Mouse (Mus musculus): ENCODE results near the gene Ngf.

The Ngf gene

DNA sequence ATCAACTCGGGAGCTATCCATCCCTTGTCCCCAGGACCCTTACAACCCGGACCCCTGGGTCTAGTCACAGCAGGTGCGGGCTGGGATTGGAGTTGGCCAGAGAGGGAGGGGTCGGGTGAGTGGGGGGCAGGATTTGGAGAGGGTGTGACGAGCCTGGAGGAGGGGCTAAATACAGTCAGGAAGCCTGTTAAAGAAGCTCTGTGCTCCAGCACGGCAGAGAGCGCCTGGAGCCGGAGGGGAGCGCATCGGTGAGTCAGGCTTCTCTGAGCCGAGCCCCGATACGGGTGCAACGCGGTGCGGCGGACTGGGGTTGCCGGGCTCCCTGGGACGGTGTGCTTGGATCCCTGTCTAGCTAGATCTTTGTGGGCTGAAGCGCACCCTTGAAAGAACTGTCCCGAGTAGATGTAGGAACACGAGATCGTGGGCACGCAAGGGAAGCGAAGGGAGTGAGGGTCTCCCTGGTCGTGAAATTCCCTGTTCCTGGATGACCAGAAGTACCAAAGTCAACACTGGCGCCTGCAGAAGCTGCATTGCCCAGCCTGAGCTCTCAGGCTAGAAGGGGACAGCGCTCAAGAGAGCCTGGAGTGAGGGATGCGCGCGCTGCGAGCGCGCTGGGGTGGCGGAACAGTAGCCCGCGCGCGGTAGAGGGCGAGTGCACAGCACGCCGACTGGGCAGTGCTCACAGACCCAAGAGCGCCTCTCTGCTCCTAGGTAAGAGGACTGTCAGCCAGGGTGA, at the start of gene Ngf:
Gene Ngf, plus strand, starts transcription at position 207 of the 736 bp plus-strand sequence.
- in situ Hi-C loops (cut with MboI, MseI), result no loop called here

- in situ Hi-C loops (cut with MboI, MseI), result no loop called here
Measured at GRCm38 (mm10) chr3:102445567-102445966, 24.2 kb upstream of the Ngf start.

DNA sequence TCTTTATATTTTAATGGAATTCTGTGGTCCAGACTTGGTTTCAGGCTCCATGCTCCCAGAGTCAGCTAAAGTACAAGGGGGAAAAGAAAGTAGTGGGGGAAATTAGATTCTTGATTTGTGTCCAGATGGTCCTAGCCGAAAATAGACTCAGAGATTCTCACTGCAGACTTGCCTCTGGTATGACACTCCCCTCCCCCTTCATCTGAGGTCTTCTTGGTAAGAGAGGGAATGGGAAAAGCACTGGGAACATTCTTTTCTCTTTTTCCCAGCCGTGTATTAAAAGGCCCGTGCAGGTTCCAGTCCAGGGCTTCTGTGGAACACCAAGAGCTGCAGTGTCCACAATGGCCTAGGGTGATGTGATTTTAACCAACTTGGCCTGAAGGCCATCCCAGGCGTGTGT, 23.0 kb upstream of the Ngf start:
- in situ Hi-C loops (cut with MboI, MseI), result no loop called here

DNA sequence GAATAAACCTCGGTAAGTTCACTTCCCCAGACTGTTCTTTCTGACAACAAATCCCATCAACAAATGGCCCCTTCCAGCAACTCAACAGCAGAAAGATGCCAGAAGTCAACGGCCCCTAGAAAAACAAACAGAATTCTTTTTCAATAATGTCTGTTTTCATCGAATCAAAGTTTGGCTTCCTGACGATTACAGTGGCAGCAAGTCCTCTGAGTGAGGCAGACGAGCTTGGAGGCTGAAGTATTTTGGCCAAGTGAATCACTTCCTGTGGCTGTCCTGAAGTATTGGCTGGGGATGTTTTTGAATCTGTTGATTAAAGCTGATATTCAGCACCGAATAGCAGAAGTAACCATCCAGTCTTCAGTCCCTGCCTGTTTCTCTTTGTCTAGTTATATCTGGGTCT, 15.2 kb upstream of the Ngf start:
- in situ Hi-C loops (cut with MboI, MseI), result no loop called here

- in situ Hi-C loops (cut with MboI, MseI), result no loop called here
Measured at GRCm38 (mm10) chr3:102460528-102460927, 9.2 kb upstream of the Ngf start.

DNA sequence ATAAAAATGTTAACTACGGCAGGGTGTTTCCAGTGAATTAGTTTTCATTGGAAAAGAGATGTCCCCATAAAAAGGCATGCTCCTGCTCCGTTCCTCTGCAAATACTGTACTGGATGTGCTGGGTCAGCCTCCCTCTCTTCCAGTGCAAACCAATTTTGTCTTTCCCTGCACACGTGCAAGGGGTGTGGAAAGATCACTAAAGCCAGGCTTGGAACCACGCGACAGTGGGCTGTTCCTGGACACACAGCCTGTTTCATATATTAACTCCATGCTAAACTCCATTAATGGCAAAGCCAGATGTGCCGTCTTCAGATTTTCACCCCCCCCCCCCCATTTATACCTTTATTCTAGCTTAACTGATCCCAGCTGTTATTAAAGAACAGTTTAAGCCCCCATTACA, 8.7 kb upstream of the Ngf start:
- in situ Hi-C loops (cut with MboI, MseI), result no loop called here

GRCm38 (mm10) chr3:102462703-102463336, 6.9 kb upstream of the Ngf start:
- in situ Hi-C loops (cut with MboI, MseI), result no loop called here

DNA sequence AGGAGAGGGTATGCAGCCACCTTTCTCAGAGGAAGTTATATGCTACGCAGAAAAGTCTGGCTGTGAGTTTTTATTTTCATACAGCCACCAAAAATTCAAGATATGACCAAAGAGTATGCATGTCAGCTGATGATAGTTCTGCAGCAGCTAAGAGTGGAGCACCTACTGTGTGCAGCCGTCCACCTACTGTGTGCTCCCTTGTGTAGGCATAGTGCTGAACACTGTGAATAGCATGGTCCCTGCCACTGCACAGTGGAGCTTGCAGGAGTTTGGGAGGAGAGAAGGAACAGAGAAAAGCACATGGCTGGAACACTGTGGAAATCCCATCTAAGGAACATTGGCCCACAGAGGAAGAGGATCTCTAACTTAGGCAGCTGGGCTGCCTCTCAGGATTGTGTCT, 6.4 kb upstream of the Ngf start:
- in situ Hi-C loops (cut with MboI, MseI), result no loop called here

DNA sequence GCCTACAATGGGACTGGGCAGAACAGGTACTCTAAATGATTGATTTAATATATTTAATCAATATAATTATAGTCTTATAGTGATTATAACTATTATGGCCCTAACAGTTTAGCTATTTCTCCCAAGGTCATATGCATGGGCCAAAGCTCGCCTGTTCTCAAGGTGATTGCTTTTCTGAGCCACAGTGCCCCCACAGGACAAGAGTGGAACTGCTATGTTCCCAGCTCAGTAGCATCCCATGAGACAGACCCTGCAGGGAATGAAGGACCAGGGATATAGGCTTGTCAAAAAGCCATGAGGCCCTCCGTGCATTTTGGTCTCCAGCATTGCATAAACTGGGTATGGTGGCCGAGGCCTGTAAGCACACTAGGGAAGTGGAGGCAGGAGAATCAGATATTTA, 3.1 kb upstream of the Ngf start:
- in situ Hi-C loops (cut with MboI, MseI), result no loop called here

GRCm38 (mm10) chr3:102467121-102467520, 2.6 kb upstream of the Ngf start:
- in situ Hi-C loops (cut with MboI, MseI), result no loop called here

DNA sequence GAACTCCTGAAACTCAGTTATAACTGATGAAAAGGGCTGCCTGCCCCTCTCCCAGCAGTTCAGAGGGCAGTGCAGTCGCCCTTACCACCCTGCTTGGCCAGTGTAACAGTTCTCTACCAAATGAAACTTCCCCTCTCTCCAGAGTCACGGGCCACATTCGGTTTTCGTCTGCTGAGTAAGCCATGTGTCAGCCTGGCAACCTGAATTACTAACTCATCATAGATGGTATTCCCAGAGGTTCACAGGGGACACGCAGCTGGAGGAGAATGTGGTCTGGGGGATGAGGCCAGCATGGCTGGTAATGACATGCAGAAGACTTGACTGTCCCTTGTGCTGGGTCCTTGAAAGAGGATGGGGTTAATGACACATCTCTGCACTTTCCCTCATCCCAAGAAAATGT, 1.5 kb downstream of the Ngf start:
- in situ Hi-C loops (cut with MboI, MseI), result no loop called here

DNA sequence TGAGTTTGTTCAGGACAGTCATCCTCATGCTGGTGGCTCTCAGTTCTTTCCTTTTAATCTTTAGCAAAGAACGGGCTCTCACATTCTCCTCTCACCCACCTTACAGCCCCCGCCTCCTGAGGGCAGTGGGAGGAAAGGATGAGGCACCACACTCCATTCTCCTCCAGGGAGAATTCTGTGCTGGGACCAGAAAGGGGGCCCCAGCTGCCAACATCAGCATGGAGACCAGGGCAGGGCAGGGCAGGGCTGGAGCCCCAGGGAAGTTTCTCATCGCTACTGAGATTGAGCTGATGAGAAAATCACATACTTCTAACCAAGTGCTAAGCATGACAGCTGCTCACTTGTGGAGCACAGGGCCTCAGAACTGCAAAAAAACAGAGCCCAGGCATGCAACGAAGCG, 2.1 kb downstream of the Ngf start:
- in situ Hi-C loops (cut with MboI, MseI), result no loop called here

DNA sequence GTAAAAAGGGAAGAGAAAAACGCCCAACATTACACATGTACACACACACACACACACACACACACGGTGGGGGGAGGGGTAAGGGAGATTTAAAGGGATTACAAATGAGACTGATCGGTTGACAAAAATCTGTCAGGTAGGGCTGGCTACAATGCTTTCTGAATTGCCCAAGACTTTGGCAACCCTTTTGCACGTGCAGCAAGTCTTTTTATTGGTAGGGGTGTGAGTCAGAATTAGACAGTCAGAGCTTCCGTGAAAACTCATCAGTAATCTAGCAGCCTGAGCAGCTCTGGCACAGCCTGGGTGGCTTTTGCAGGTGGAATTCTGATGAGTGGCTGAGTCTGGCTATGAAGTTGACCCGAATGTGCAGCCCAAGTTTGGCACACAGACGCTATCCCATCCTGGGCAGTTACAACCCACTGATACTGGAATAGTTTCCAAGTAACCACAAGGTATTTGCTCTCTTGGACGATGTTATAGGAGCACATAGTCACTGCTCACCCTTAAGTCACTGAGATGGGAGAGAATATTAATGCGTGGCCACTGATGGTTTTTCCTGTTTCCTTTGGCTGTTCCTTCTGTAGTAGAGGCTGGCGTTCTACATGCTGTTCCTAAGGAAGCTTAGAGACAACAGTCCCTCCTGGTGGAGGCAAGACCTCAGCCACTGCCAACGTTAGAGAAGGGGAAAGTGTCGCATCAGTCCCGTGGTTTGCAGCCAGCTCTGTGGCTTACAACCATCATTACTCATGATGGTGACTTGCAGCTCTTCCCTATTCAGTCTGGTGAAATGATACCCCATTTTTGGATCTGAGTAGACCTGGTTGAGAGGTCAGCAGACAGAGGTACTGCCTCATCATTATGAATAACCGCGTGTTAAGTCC, 4.8 kb downstream of the Ngf start:
- in situ Hi-C loops (cut with MboI, MseI), result loop anchor here in 1 of 2 experiments (5.0 kb wide), 1 partner anchor 218 kb away; no protein-coding TSS in a partner anchor

DNA sequence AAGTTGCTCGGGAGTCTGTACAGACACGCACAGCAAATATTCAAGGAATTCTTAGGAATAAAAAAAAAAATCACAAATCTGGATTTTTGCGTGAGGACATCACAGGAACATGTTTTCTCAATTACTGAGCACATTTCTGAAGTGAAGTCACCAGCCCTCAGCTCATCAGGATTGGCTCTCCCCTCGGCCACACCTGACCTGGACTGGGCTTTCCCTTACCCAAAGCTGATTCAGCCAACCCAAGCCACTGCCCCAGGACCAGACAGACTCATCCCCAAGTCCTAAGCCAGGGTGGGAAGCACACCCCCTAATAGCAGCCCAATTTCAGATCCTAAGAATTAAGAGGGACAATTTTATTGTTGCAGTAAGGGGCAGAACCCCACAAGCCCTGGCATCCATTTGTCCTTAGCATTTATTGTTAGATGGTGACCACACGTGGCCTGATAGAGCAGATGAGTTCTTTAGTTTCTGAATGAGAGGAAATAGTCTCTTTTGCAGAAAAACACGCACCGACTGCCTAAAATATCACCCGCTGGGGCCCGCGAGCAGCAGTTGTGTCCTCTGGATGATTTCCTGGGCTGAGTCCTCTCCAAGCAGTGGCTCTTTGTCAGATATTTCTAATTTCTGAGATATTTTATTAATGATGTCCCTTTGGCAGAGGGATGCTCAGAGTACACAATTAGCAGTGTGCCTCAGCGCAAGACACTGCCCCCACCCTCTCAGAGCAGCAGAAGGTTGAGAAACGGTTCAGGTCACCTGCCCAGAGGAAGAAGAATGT, 8.4 kb downstream of the Ngf start:
- in situ Hi-C loops (cut with MboI, MseI), result loop anchor here in 1 of 2 experiments (5.0 kb wide), 1 partner anchor 214 kb away; no protein-coding TSS in a partner anchor

DNA sequence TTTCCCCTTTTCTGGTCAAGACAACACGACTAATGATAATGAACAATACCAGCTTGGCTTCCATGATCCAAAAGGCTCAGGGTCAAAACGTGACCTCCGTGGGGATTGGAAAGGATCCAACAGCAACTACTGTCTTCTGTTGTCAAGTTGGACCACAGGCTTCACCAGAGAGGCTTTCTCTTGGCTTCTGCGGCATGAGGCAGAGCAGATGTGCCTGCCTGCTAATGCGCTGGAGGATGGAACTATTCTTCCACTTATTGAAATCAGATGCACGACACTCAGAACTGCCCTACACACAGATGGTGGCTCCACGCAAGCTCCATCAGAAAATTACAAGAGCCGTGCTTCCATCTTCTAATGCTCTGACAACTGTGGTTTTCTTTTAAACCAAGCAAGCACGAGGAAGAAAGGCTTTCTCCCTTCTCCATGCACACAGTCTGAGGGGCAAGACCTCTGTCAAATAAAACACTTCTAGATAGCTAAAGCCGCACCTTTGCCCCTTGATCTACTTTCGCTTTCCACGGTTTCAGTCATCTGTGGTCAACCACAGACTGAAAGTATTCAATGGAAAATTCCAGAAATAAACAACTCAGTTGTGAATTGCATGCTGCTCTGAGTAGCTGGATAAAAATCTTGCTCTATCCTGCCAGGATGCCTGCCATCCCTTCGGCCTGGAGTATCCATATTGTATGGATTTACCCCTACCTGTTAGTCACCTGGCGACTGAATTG, 20.8 kb downstream of the Ngf start:
- in situ Hi-C loops (cut with MboI, MseI), result no loop called here

DNA sequence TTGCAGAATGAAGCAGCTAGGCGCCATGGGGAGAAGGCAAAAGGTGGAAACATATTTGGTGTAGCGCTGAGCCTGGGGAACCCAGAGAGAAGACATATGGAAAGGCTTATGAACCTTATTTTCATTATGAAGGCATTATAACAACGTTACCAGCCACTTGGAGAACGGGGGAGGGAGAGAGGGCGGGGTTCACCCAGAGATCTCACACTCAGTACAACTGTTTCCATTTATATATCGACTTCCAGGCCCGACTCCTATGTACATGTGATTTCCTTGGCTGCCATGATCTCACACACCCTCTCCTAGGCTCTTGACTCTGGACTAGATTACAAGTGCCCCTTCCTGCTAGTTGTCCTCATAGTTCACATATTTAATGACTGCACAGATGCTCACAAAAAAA, 28.4 kb downstream of the Ngf start:
- in situ Hi-C loops (cut with MboI, MseI), result no loop called here

DNA sequence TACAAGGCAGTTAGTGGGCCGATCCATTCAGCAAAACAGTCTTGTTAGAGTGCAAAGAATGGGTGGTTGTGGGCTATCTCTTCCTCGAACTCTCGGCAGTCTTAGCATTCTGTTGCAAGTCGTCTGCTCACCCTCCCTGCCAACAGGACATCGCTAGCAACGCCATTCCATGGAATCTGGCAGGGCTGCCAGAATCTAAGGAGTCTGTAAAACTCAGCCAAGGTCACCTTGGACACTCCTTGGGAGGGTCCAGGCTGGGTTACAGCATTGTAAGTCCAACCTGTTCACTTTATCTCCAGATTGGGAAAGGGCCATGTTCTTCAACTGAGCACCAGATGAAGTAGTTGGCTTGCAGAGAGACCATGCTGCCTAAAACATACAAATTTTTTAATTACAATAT, 29.2 kb downstream of the Ngf start:
- in situ Hi-C loops (cut with MboI, MseI), result no loop called here

DNA sequence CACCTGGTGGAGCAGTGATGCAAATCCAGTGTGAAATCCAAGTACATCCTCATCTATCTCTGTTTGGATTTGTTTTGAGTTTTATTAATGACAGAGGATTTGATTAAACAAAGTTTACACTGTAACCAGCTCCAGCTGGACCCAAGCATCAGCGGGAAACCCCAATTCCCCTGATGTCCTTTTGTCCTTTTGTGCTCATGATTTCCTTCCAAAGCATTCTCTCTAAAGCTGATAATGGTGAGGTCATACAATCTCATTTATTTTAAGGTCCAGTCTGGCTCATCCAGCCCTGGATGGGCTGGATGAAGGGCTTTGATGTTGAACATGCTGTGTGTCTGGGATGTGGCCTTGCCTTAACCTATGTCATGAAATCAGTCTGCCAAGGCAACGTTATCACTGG, 30.3 kb downstream of the Ngf start:
- in situ Hi-C loops (cut with MboI, MseI), result no loop called here

DNA sequence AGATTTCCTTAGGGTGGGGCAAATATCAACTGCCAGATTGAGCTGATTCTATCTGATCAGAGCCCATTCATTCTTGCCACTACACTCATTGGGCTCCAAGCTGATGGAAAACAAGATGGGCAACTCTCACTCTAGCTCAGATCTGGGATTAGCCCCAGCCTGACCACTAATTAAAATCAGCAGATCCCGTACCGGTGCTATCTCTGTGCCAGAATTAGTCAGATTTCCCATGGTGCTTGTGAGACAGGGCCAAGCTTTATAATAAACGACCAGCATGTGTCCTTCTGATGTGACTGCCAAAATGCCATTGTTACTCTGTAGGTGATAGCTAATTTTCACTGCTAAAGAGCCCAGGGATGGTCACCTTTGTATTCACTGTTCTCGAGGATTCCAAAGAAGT, 31.5 kb downstream of the Ngf start:
- in situ Hi-C loops (cut with MboI, MseI), result no loop called here

DNA sequence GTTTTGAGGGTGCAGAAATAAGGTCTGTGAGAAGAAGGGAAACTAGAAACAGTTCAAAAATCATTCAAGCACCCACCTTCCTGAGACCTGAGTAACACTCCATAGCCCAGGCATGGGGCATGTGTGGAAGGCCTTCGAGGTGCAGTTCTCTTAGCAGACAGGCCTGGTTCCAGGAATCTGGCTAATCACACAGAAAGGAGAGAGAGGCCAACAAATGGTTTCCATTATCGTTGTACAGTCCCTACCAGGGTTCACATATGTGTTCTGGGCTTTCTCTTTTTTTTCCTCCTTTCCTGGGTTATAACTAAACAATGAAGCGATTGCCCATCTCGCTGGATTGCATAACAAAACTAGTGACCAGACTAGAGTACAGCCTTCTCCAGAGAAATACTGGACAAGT, 35.4 kb downstream of the Ngf start:
- in situ Hi-C loops (cut with MboI, MseI), result no loop called here

DNA sequence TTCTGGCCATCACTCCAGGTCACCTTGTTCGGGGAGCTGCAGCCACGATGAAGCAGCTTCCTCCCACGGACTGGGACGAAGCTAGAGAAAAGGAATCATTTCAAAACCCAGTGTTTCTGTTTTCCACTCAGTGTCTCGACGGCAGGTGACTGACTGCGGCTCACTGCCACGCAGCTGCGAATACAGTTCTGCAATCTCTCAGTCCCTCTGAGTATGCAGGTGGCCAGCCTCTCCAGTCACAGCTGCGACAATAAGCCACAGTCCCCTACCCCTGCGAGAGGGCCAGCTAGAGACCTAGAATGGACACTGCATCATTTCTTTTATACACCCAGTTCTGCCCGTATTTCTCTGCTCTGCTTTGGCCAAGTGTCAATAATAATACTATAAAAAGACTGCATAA, 36.3 kb downstream of the Ngf start:
- in situ Hi-C loops (cut with MboI, MseI), result no loop called here
